Mouse (Mus musculus): ENCODE data around the gene Gnat3. TPM values are rescaled to one million over a fixed set of nuclear protein-coding genes. Genes with fewer than 3 reads are reported as not detected.

Gnat3 gene
- total RNA-seq, 1 experiment from 2014 or later = not detected

DNA sequence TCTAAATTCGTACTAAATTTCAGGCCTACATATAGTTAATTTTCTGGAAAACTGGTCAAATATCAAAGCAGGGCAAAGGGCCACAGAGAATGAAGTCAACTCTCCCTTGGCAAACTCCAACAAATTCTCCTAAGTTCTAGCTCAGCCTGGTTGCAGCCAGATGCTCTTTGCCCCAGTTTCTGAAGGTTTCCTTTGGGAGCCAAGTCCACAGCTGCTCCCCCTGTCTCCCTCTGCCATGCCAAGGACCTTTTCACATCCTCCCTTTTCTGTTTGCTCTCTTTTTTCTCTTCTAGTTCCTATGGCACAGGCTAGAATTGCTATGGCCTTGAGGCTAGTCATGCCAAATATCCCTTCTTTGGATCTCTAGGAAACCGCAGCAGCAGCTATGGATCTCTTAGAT, 43.8 kb downstream of the Gnat3 start:
- no peak for DNase-seq

GRCm38 (mm10) chr5:18007067-18007466, 44.7 kb downstream of the Gnat3 start:
- DNase-seq = no peak

DNA sequence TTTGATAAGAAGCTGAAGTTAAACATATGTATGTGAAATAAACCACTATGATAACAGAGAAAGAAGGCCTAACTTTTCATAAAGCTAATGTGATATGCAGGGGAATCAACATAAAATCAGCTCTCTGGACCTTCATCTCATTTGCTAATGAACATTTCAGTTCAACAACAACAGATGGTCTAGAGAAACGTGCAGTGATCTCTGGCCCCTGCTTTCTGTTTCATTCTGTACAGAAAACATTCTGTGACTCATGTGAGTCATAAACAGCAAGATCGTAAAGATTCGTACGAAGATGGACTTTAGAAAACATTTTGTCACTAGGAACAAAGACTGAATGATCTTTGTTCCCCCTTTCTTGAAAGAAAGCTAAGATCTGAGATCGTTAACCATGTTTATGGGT, 48.0 kb downstream of the Gnat3 start:
- no peak for DNase-seq

DNA sequence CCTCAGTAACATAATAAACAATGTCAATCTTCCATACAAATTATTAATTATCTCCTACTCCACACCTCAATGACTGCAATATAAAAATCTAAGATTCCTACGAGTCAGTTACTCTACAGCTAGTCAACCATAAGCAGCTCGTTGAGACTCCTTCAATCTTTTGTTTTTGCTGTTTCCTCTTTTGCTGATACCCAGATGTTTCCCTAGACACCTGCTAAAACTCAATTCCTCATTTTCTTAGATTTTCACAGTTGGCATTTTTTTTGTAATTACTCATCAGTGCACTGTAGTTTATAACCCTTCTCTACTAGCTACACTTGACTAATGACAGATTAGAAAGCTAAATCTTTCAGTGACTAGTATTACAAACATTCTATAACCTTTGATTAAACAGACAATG, 50.8 kb downstream of the Gnat3 start:
- no peak for DNase-seq

- no peak for DNase-seq
Observed at GRCm38 (mm10) chr5:18014209-18014829, 52.0 kb downstream of the Gnat3 start.

DNA sequence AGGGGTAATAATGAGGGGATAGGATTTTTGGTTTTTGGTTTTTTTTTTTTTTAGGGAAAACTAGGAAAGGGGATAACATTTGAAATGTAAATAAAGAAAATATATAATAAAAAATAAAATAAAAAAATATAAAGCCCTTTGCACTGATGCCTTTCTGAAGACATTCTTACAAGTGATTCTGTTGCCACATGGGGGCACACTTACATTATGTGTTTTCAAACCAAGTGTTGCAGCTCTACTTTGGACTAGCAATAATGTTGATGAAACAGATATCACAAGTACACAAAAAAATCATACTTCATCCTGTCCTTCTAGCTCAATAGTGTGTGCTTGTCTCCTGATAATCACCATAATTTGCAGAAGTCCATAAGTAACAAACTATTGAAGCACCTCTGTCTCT, 61.0 kb downstream of the Gnat3 start:
- DNase-seq = no peak

GRCm38 (mm10) chr5:18027531-18027930, 65.2 kb downstream of the Gnat3 start:
- no peak for DNase-seq

GRCm38 (mm10) chr5:18035848-18036638, 73.7 kb downstream of the Gnat3 start:
- DNase-seq = peak; percentile 30

DNA sequence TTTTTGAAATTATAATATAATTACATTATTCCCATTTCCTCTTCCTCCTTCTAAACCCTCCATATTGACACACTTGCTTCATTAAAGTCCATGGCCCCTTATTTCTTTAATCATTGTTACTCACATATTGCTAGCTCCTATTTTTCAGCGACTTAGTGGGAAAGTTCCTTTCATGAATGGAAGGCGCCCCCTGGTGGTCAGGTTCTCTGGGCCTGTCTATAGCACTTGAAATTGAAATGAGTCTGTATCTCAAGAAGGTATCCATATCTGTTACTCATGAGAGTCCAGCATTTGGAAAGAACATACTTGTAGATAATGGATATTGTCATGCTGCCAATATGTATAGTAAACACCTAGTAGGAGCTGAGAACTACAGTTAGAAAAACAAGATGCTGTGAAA, 80.7 kb downstream of the Gnat3 start:
- DNase-seq = peak; percentile 82

GRCm38 (mm10) chr5:18048841-18049240, 86.5 kb downstream of the Gnat3 start:
- no peak for DNase-seq

DNA sequence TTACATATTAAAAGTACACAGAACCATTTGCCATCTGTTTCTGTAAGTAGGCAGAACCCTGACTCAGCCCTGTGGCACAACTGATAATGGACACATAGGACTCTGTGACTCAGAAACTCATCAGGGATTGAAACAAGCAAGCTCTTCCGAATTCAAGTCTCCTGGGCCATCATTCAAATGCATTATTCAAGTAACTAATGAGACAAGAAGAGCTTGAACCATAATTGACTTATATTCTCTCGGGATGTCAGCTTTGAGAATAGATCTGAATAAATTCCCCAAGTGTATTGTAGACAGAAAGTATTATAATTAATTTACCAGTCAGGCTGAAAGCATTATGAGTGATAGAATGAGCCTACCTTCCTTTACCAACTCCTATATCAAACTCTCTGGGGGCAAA, 93.0 kb downstream of the Gnat3 start:
- DNase-seq = no peak

Other genes starting within 250 kb of the Gnat3 start
- 361 and 381 TPM in 2 replicates for gene Cd36, start 73.7 kb upstream of the Gnat3 start, total RNA-seq (2021)

Data from adrenal gland, postnatal 25 days (tissue).